In genomic region chr6:142387011-142387754, GRCm38 (mm10) we compare ENCODE assay signal across 8 mouse cellular contexts. TPM values are rescaled to one million over a fixed set of nuclear protein-coding genes. Genes with fewer than 3 reads are reported as not detected.
DNase-seq lines count a peak whose midpoint lies in the region; ATAC-seq lines count a peak whose summit lies in the region.

Gene Recql, minus strand, starts transcription at chr6:142387087.
Gene Golt1b, plus strand, starts transcription at chr6:142387221.

- H3K36me3 ChIP-seq in hindbrain, embryonic 14.5 days (replicated peaks; ENCODE audit: control insufficient read depth, insufficient read depth): no peaks in the 10 kb centered on the region

- H3K9me3 ChIP-seq in hindbrain, embryonic 14.5 days (ENCODE audit: control insufficient read depth, low read length): no peaks in the 10 kb centered on the region

- DNase-seq in R1 (ENCODE audit: low read depth, low spot score): peak; percentile 96
- peak; percentile 99 for DNase-seq in cerebellum, postnatal 25 days
- DNase-seq in frontal cortex, postnatal 25 days (ENCODE audit: low spot score in 2 of 2): peak; percentile 97 to 99
- peak; percentile 98 for DNase-seq in hindbrain, embryonic 14.5 days (ENCODE audit: low spot score)
- DNase-seq in layer of hippocampus, postnatal 36 days: peak; percentile 99
- DNase-seq in lung, postnatal 36 days: peak; percentile 98
- peak; percentile 99 for DNase-seq in retina, postnatal 1 day
- peak; percentile 92 to 98 for DNase-seq in urinary bladder, adult 18-20 months (ENCODE audit: low spot score in 2 of 2)

- under 1% methylated on average over 79 of the region's 87 CpGs for WGBS in hindbrain, embryonic 14.5 days

- no peaks in the 10 kb centered on the region for H3K27me3 ChIP-seq in hindbrain, embryonic 14.5 days (ENCODE audit: control insufficient read depth, insufficient read depth, low read length)

- H3K4me1 ChIP-seq in hindbrain, embryonic 14.5 days (replicated peaks; ENCODE audit: control insufficient read depth, insufficient read depth, low read length): peaks cover 8% of the 10 kb centered on the region

- H3K4me2 ChIP-seq in hindbrain, embryonic 14.5 days (replicated peaks): peak within 1 kb of the TSS; percentile 88

- H3K9ac ChIP-seq in hindbrain, embryonic 14.5 days: peak within 1 kb of the TSS; percentile 87

- 0 out of 2 replicates have a peak within 1 kb of the TSS, but pooled peaks have one; percentile 38 for H3K27ac ChIP-seq in hindbrain, embryonic 14.5 days

- H3K4me3 ChIP-seq in hindbrain, embryonic 14.5 days (replicated peaks; ENCODE audit: low read length): peak within 1 kb of the TSS; percentile 100

- ATAC-seq in hindbrain, embryonic 14.5 days (ENCODE audit: low FRiP score): peak; percentile 100

RNA-seq across cellular contexts. Expression of gene Recql, which starts in this region (rescaled TPM):
- 27.2 and 28.4 TPM in 2 replicates for polyA plus RNA-seq in hindbrain, embryonic 14.5 days (2014; fragmentation: Nextera tagmentation; extraction: Ambion mirVana)
- total RNA-seq in layer of hippocampus, postnatal 36 days (2021): 10 to 100 TPM; 26.1 to 29.3 TPM

RNA-seq across cellular contexts. Expression of gene Golt1b, which starts in this region (rescaled TPM):
- polyA plus RNA-seq in hindbrain, embryonic 14.5 days (2014; fragmentation: Nextera tagmentation; extraction: Ambion mirVana): 82.7 and 84.3 TPM in 2 replicates
- total RNA-seq in layer of hippocampus, postnatal 36 days (2021): 10 to 100 TPM; 29.5 to 33.8 TPM

Comparison
In these comparisons a context has a peak if more than half of its experiments do, and no peak if none do; other contexts are left out.
1. Peak in every context shown above with its lines: DNase-seq, ATAC-seq, H3K4me3 ChIP-seq and H3K27ac ChIP-seq.